Mouse (Mus musculus) CH12.LX (cell line): ENCODE data around the gene Ffar4. TPM values are rescaled to one million over a fixed set of nuclear protein-coding genes. Genes with fewer than 3 reads are reported as not detected.

Experiments used
- DNase-seq: peaks from one replicate; pipeline ENCODE4 v3.0.0-alpha.2; 2013; ENCODE audit errors: extremely low read depth
- H3K27ac ChIP-seq: 2 replicates; pipeline ENCODE4 v1.5.1; 2012; ENCODE audit warnings: low read depth, mild to moderate bottlenecking, control low read depth, moderate library complexity; ENCODE audit not compliant: insufficient read depth
- H3K27me3 ChIP-seq: replicated peaks from 2 replicates; pipeline ENCODE3; 2012; ENCODE audit warnings: inconsistent platforms
- H3K36me3 ChIP-seq, 2 experiments: replicated peaks in 1 of 2; 2 replicates each; pipeline versions ENCODE3 to v1.6.1; 2012; ENCODE audit warnings: inconsistent platforms in 1 of 2, low read length in 1 of 2, mild to moderate bottlenecking in 1 of 2, mixed read lengths in 1 of 2, moderate library complexity in 1 of 2; ENCODE audit not compliant: control insufficient read depth in 1 of 2, insufficient read depth in 1 of 2
- H3K4me1 ChIP-seq, 2 experiments: 2 replicates each; pipeline ENCODE4 v1.6.1; 2012; ENCODE audit warnings: inconsistent platforms in 1 of 2, moderate library complexity in 1 of 2; ENCODE audit not compliant: insufficient read depth in 2 of 2, control insufficient read depth in 1 of 2
- H3K4me2 ChIP-seq: 2 replicates; pipeline ENCODE4 v1.6.1; 2012; ENCODE audit warnings: low read depth, mild to moderate bottlenecking, control low read depth; ENCODE audit not compliant: poor library complexity, insufficient read depth, severe bottlenecking
- H3K4me3 ChIP-seq, 3 experiments: fragments of 150-350 bp in 1 of 3; sonication (generic) in 1 of 3; replicated peaks in 1 of 3; 2 replicates each; pipeline versions ENCODE3 to v1.5.1; 2011 to 2012; ENCODE audit warnings: low read depth in 2 of 3, low read length in 2 of 3, mild to moderate bottlenecking in 2 of 3, moderate library complexity in 2 of 3, control low read depth in 1 of 3, improper control_type of control experiment in 1 of 3, inconsistent platforms in 1 of 3, mixed read lengths in 1 of 3; ENCODE audit not compliant: poor library complexity in 1 of 3
- H3K79me2 ChIP-seq: replicated peaks from 2 replicates; pipeline ENCODE4 v1.6.1; 2012; ENCODE audit warnings: mild to moderate bottlenecking, moderate library complexity; ENCODE audit not compliant: control insufficient read depth, poor library complexity, insufficient read depth, severe bottlenecking; ENCODE audit errors: extremely low read depth
- H3K9ac ChIP-seq: 2 replicates; pipeline ENCODE4 v1.6.1; 2012; ENCODE audit warnings: low read depth, mild to moderate bottlenecking, control low read depth, moderate library complexity; ENCODE audit not compliant: insufficient read depth
- H3K9me3 ChIP-seq: replicated peaks from 2 replicates; pipeline ENCODE3; 2012; ENCODE audit warnings: low read length, inconsistent platforms, mixed read lengths
- BHLHE40 ChIP-seq: IDR thresholded peaks from 2 replicates; pipeline ENCODE4 v1.6.1; 2011; ENCODE audit warnings: mild to moderate bottlenecking, low read depth, low read length, improper control_type of control experiment
- CHD2 ChIP-seq: IDR thresholded peaks from 2 replicates; pipeline ENCODE4 v1.6.1; 2011; ENCODE audit warnings: low read length, improper control_type of control experiment
- E2F4 ChIP-seq: IDR thresholded peaks from 2 replicates; pipeline ENCODE4 v1.6.1; 2011; ENCODE audit warnings: low read depth, low read length, improper control_type of control experiment; ENCODE audit not compliant: insufficient replicate concordance
- ELF1 ChIP-seq: IDR thresholded peaks from 2 replicates; pipeline ENCODE4 v1.6.1; 2014; ENCODE audit warnings: low read depth, mild to moderate bottlenecking, inconsistent platforms, low read length, improper control_type of control experiment
- EP300 ChIP-seq: IDR thresholded peaks from 2 replicates; pipeline ENCODE4 v1.6.1; 2011; ENCODE audit warnings: low read length, improper control_type of control experiment
- ETS1 ChIP-seq: conservative IDR thresholded peaks from 2 replicates; pipeline ENCODE4 v1.6.1; 2012; ENCODE audit warnings: low read depth, mild to moderate bottlenecking, inconsistent platforms, low read length, improper control_type of control experiment, moderate library complexity
- IRF4 ChIP-seq: IDR thresholded peaks from 2 replicates; pipeline ENCODE4 v1.6.1; 2014; ENCODE audit warnings: low read depth, mild to moderate bottlenecking, inconsistent platforms, low read length, improper control_type of control experiment
- MEF2A ChIP-seq: IDR thresholded peaks from 2 replicates; pipeline ENCODE4 v1.6.1; 2014; ENCODE audit warnings: low read depth, mild to moderate bottlenecking, inconsistent platforms, low read length, improper control_type of control experiment, borderline replicate concordance
- MYC ChIP-seq: IDR thresholded peaks from 2 replicates; pipeline ENCODE4 v1.6.1; 2011; ENCODE audit warnings: low read depth, mild to moderate bottlenecking, improper control_type of control experiment, low read length
- NRF1 ChIP-seq: IDR thresholded peaks from 2 replicates; pipeline ENCODE4 v1.6.1; 2014; ENCODE audit warnings: low read depth, mild to moderate bottlenecking, inconsistent platforms, low read length, improper control_type of control experiment, moderate library complexity
- PAX5 ChIP-seq: IDR thresholded peaks from 2 replicates; pipeline ENCODE4 v1.6.1; 2012; ENCODE audit warnings: low read length, inconsistent platforms, mixed read lengths
- RAD21 ChIP-seq: IDR thresholded peaks from 2 replicates; pipeline ENCODE4 v1.6.1; 2011; ENCODE audit warnings: low read depth, mild to moderate bottlenecking, low read length, improper control_type of control experiment, moderate library complexity
- SIN3A ChIP-seq: IDR thresholded peaks from 2 replicates; pipeline ENCODE4 v1.6.1; 2012; ENCODE audit warnings: low read length, improper control_type of control experiment, inconsistent platforms
- SMC3 ChIP-seq: IDR thresholded peaks from 2 replicates; pipeline ENCODE4 v1.6.1; 2011; ENCODE audit warnings: low read depth, low read length, improper control_type of control experiment
- TBP ChIP-seq: conservative IDR thresholded peaks from 2 replicates; pipeline ENCODE4 v1.6.1; 2011; ENCODE audit warnings: low read depth, low read length, improper control_type of control experiment
- USF1 ChIP-seq: IDR thresholded peaks from 2 replicates; pipeline ENCODE4 v1.6.1; 2014; ENCODE audit warnings: low read depth, mild to moderate bottlenecking, inconsistent platforms, low read length, improper control_type of control experiment
- ZMIZ1 ChIP-seq: IDR thresholded peaks from 2 replicates; pipeline ENCODE4 v1.6.1; 2012; ENCODE audit warnings: low read depth, mild to moderate bottlenecking, inconsistent platforms, low read length, improper control_type of control experiment
- ZNF384 ChIP-seq: IDR thresholded peaks from 2 replicates; pipeline ENCODE4 v1.6.1; 2012; ENCODE audit warnings: low read depth, low read length, improper control_type of control experiment, inconsistent platforms
- dilution Hi-C: fragments of 300-500 bp; cut with MboI; formaldehyde crosslinking; loops from 2 replicates; pipeline ENCODE4 v1.14.3; 2020; ENCODE audit warnings: low sequenced_read_pairs; ENCODE audit not compliant: extremely low pct_unique_long_range_greater_than_20kb, extremely low pct_ligation_motif_present
- in situ Hi-C: fragments of 300-500 bp; cut with MboI; formaldehyde crosslinking; loops from 3 replicates; pipeline ENCODE4 v1.14.3; 2019; ENCODE audit warnings: low sequenced_read_pairs, low pct_ligation_motif_present, low pct_unique_long_range_greater_than_20kb, mixed read lengths
- polyA plus RNA-seq: library from polyadenylated mRNA; unstranded; fragments of >175 nt; gene quantifications from 2 replicates; pipeline ENCODE4 v1.2.1, GENCODE M21; 2012; ENCODE audit warnings: low read depth; ENCODE audit not compliant: insufficient read length
- total RNA-seq, 2 experiments: library from RNA; depleted of rRNA; stranded (reverse); fragments of 300-350 nt in 1 of 2; fragments of >200 nt in 1 of 2; gene quantifications; 2 replicates each; pipeline ENCODE4 v1.2.3; 2012 to 2014

Ffar4 gene
- total and polyA plus RNA-seq, 3 experiments, result not detected

GRCm38 (mm10) chr19:38107871-38108270 lies 11.0 kb downstream of the Ffar4 start:
- Histone ChIP-seq H3K4me3 (no peak overlapping the region), H3K9me3 (no peaks in the 10 kb centered on the region), H3K4me2 (no peak overlapping the region), H3K36me3 (no peaks in the 10 kb centered on the region), H3K9ac (no peak overlapping the region), H3K27ac (no peak overlapping the region), H3K79me2 (no peaks in the 10 kb centered on the region), H3K4me1 (peaks cover 4 to 35% of the 10 kb centered on the region in 2 experiments; a peak in 3 of 4 replicates), H3K27me3 (no peaks in the 10 kb centered on the region)
- in situ Hi-C loops (no loop called here), dilution Hi-C loops (no loop called here)
- no peak for TF ChIP-seq ELF1
- no peak for TF ChIP-seq E2F4
- no peak for TF ChIP-seq SIN3A
- no peak for TF ChIP-seq USF1
- no peak for TF ChIP-seq NRF1
- TF ChIP-seq SMC3, result no peak
- TF ChIP-seq BHLHE40, result no peak
- no peak for TF ChIP-seq ZNF384
- no peak for DNase-seq

GRCm38 (mm10) chr19:38109506-38110242 lies 12.8 kb downstream of the Ffar4 start:
- TF ChIP-seq ETS1 (0 out of 2 replicates have a peak, but pooled peaks have one; percentile 13), BHLHE40 (0 out of 2 replicates have a peak, but pooled peaks have one; percentile 14), ELF1 (no peak), EP300 (peak; percentile 49), IRF4 (no peak), PAX5 (no peak), ZMIZ1 (no peak), E2F4 (no peak), TBP (no peak), MYC (no peak), CHD2 (no peak), RAD21 (no peak), MEF2A (peak; percentile 32; the same call in 1 of the 2 replicates)
- H3K27ac ChIP-seq, result no peak overlapping the region
- no peaks in the 10 kb centered on the region for H3K36me3 ChIP-seq
- H3K4me1 ChIP-seq, result peaks cover 4 to 35% of the 10 kb centered on the region in 2 experiments; a peak in 3 of 4 replicates
- dilution Hi-C loops (no loop called here), in situ Hi-C loops (no loop called here)
- H3K4me3 ChIP-seq, result no peak overlapping the region
- H3K9ac ChIP-seq, result no peak overlapping the region
- no peaks in the 10 kb centered on the region for H3K9me3 ChIP-seq
- no peaks in the 10 kb centered on the region for H3K27me3 ChIP-seq
- H3K79me2 ChIP-seq, result no peaks in the 10 kb centered on the region
- no peak overlapping the region for H3K4me2 ChIP-seq
- peak; percentile 29 for DNase-seq
